Mouse (Mus musculus): ENCODE measurements at regions not wholly inside any gene's neighbourhood (a gene's known extent, or its start where the extent isn't known, plus 50 kb on each side); places are given as distances from the start of the nearest gene placed in this dataset.

DNA sequence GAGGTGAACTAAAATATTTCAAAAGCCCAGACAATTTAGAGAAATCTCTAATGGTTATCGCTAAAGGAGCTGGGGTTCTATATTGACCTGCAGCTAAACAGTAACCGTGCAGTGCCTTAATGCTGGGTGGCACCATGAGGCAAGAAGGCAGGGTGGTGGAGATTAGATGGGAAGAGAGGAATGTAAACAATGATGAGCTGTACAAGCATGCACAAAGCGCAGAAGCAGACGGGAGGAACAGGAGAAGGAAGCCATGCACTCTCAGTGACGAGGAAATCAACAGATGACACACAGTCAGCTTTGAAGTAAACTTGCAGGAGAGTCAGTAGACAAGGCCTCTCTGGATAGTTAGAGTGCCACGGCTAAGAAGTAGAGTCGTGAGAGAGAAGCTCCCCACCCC, 69.1 kb upstream of the Pgrmc2 start:
- DNase-seq (ENCODE audit: low spot score in 2 of 2) = no peak

DNA sequence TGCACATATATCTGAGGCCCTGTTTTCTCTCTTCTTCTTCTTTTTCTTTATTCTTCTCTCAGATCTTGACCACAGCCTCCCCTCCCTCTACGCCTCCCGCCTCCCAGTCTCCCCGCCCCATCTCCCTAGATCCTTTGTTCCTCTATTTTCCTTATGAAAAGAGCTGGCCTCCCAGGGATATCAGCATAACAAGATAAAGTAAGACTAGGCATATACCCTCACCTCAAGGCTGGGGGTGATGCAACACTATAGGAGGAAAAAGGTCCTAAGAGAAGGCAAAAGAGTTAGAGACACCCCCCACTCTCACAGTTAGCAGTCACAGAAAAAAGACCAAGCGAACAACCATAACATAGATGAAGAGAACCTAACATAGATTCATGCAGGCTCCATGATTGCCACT, 57.5 kb upstream of the Pgrmc2 start:
- no peak for DNase-seq (ENCODE audit: low spot score in 2 of 2)

DNA sequence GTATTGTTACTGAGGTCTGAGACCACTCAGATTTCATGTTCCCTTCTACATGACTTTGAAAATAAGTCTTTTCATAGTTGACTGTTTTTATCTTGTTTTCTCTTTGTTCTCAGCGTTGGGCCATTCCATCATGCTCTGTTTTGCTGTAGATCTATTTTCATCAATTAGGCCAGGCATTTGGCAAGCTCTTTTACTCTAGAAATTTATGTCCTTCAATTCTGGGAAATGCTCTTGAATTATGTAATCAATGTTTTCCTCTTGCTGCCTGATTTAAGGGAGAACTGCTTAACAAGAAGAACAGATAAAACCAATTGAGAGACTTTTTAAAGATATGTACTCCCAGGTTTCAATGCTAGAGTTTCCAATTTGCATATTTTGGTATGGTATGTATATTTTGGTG, 55.1 kb upstream of the Pgrmc2 start:
- DNase-seq (ENCODE audit: low spot score in 2 of 2) = no peak

DNA sequence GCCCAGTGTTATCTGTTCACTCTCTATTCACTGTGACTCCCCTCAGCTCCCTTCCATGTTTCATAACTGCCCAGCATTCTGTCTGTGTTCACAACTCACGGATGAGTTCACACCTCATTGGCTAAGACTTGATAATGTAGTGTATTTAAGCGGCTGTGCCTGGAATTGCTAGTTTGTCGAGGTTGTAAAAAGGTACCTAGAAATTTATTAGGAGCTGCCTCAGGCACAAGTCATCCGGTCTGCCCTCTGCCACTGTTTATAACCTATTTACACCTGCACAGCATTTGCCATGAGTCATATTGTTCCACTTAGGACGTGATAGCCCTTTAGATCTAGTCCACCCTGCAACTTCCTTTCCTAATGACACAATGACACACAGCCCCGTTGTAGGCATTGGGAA, 50.0 kb upstream of the Pgrmc2 start:
- DNase-seq (ENCODE audit: low spot score in 2 of 2) = no peak
